Mouse (Mus musculus) small intestine, adult 2 months (tissue): Measurements from ENCODE around the gene Ocrl. TPM values are rescaled to one million over a fixed set of nuclear protein-coding genes. Genes with fewer than 3 reads are reported as not detected.

ENCODE experiments used
- H3K27ac ChIP-seq: fragments of 200-500 bp; 2 replicates; pipeline ENCODE4 v1.5.1; 2012; ENCODE audit warnings: low read depth, low read length, control low read depth, inconsistent platforms; ENCODE audit not compliant: insufficient read depth
- H3K27me3 ChIP-seq: fragments of 200-500 bp; 2 replicates; pipeline ENCODE4 v1.6.1; 2012; ENCODE audit warnings: mild to moderate bottlenecking, moderate library complexity, low read length, inconsistent platforms; ENCODE audit not compliant: control insufficient read depth, insufficient read depth
- H3K36me3 ChIP-seq: fragments of 200-500 bp; 2 replicates; pipeline ENCODE4 v1.6.1; 2012; ENCODE audit warnings: mild to moderate bottlenecking, low read length, control low read depth, inconsistent platforms; ENCODE audit not compliant: control insufficient read depth, insufficient read depth
- H3K4me1 ChIP-seq: fragments of 200-500 bp; 2 replicates; pipeline ENCODE4 v1.6.1; 2012; ENCODE audit warnings: low read length, inconsistent platforms, mixed read lengths; ENCODE audit not compliant: control insufficient read depth, insufficient read depth, insufficient read length
- H3K4me3 ChIP-seq: fragments of 200-500 bp; 2 replicates; pipeline ENCODE4 v1.5.1; 2012; ENCODE audit warnings: low read depth, mild to moderate bottlenecking, control low read depth, inconsistent platforms, low read length, moderate library complexity
- CTCF ChIP-seq: fragments of 200-500 bp; IDR thresholded peaks from 2 replicates; pipeline ENCODE4 v1.5.1; 2012; ENCODE audit warnings: low read depth, mild to moderate bottlenecking, control low read depth, inconsistent platforms, low read length, moderate library complexity, mixed read lengths; ENCODE audit not compliant: insufficient replicate concordance, insufficient read length; ENCODE audit errors: extremely low read depth
- POLR2A ChIP-seq: fragments of 200-500 bp; IDR thresholded peaks from 2 replicates; pipeline ENCODE4 v1.6.1; 2012; ENCODE audit warnings: low read depth, mild to moderate bottlenecking, control low read depth, inconsistent platforms, low read length, moderate library complexity
- WGBS: fragments of 180-500 bp; shearing (Covaris S2); methylation state at CpG from one replicate; pipeline ENCODE4 v1.1.7; 2018; 5-methylcytosine and 5-hydroxymethylcytosine counted together
- polyA plus RNA-seq: library from polyadenylated mRNA; depleted of rRNA; stranded (reverse); fragments of >200 nt; gene quantifications from 2 replicates; pipeline ENCODE4 v1.2.3, GENCODE M21; 2012; rRNA removed

Ocrl gene
- polyA plus RNA-seq, result 1.9 and 2.2 TPM in 2 replicates

DNA sequence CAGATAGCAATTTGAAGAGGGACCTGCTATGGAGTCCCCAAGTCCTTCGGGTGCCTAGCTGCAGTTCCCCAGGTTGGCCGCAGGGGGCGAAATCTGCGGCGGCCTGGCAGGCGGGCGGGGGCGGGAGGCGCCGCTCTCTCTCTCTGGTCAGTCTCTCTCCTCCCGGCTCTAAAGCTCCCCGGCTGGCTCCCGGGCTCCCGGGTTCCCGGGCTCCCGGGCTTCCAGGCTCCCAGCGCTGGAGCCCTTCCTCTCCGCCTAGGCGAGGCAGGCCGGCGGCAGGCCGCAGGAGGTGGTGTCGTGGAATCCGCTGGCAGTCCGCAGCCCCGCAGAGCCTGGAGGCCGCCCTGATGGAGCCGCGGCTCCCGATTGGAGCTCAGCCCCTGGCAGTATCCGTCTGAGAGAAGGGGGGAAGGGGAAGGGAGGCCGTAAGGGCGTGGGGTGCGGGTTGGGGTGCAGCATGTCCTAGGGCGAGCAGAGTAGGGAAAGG lies at the start of gene Ocrl:
TSS of gene Ocrl (plus strand) at position 82 of the 487 bp plus-strand sequence.
- H3K4me3 ChIP-seq, result peak within 1 kb of the TSS; percentile 99
- H3K27ac ChIP-seq, result no peak within 1 kb of the TSS
- WGBS, result 5% methylated on average over 25 of the region's 35 CpGs
- no peaks in the 10 kb centered on the region for H3K4me1 ChIP-seq
- H3K27me3 ChIP-seq, result no peaks in the 10 kb centered on the region
- peak; percentile 58 for TF ChIP-seq CTCF
- no peak for TF ChIP-seq POLR2A
- H3K36me3 ChIP-seq, result no peaks in the 10 kb centered on the region

DNA sequence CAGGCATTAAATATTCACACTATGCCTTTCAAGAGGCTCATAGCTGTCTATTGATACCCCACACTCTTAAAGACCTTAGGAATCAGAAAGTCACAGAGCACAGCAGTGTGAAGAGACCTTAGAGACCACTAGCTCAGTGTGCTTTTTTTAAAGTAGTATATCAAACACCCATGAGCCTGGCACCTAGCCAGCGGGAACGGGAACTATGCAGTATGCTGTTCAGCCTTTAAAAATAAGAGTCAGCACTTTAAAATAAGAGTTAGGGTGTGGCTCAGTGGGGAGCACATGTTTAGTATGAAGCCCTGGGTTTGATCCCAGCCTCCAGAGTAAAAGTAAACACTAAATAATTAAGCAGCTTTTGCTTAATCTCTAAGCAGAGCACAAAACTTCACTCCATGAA lies 32.1 kb upstream of the Ocrl start:
- Histone ChIP-seq H3K4me3 (no peak overlapping the region), H3K4me1 (no peaks in the 10 kb centered on the region), H3K27me3 (no peaks in the 10 kb centered on the region), H3K36me3 (no peaks in the 10 kb centered on the region), H3K27ac (no peak overlapping the region)
- WGBS, result 18% methylated on average over 2 of the region's 2 CpGs
- TF ChIP-seq POLR2A, result no peak
- no peak for TF ChIP-seq CTCF

DNA sequence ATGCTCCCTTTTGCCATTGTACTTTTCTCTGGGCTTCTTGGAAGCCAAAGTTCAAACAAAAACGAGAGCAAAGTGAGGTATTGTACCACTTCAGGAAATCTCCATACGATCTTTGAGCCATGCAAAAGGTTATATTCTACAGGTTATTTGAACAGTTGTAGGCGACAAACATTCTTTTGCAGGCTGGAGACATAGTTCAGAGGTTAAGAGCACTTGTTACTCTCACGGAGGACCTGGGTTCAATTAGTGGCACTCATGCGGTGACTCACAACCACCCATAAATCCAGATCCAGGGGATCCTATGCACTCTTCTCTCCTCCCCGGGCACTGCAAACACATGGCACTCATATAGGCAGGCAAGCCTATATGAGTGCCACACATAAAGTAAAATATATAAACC lies 29.4 kb upstream of the Ocrl start:
- Histone ChIP-seq H3K4me3 (no peak overlapping the region), H3K27ac (no peak overlapping the region), H3K36me3 (no peaks in the 10 kb centered on the region), H3K27me3 (no peaks in the 10 kb centered on the region), H3K4me1 (no peaks in the 10 kb centered on the region)
- TF ChIP-seq CTCF, result no peak
- no peak for TF ChIP-seq POLR2A
- WGBS, result 74% methylated on average over 6 of the region's 6 CpGs

DNA sequence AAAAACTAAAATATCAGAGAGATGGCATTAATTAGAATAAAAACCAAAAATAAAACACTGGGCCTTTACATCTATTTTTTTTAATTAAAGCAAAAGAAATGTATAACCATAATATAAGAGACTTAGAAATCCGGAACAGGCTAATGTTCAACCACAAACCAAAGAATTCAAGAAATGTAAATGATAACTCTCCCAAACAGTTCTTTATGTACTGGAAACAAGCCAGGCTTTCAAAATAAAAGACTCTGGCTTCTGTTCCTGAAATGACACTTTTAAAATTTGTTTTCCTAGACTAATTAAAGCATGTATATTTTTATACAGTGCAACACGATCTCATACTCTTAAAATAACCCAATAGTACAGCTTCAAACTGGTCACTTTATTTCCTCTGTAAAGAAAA lies 24.8 kb upstream of the Ocrl start:
- WGBS, result 47% methylated on average over 2 of the region's 2 CpGs
- H3K27ac ChIP-seq, result no peak overlapping the region
- TF ChIP-seq CTCF (no peak), POLR2A (no peak)
- H3K27me3 ChIP-seq, result peaks cover 3% of the 10 kb centered on the region
- no peaks in the 10 kb centered on the region for H3K36me3 ChIP-seq
- no peaks in the 10 kb centered on the region for H3K4me1 ChIP-seq
- no peak overlapping the region for H3K4me3 ChIP-seq

DNA sequence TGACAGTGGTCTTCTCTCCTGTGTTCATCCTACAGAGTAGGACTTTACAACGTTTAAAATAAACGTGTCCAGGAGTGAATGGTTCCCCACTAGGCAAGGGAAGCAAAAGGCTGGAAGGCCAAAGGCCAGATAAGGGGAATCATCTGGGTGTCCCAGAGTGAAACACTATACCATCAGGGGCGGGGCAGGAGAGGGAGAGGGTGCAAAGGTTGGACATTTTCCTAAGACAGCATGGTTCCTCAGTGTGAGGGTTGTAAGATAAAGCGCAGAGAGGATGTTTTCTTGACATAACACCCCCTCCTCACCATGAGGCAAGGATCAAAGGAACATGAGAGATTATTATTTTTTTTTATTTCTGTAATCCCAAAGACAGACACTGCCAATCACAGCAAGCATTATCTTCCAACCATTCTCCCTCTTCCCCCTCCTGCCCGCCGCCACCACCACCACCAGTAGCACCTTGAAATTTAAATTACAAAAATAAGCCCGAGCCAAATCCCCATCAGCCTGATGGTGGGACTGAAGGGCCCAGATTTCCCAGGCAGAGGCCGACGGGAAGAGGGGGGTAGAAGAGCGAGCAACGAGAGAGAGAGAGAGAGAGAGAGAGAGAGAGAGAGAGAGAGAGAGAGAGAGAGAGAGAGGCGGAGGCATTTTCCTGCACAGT lies 20.8 kb upstream of the Ocrl start:
- no peak for TF ChIP-seq CTCF
- no peak for TF ChIP-seq POLR2A

DNA sequence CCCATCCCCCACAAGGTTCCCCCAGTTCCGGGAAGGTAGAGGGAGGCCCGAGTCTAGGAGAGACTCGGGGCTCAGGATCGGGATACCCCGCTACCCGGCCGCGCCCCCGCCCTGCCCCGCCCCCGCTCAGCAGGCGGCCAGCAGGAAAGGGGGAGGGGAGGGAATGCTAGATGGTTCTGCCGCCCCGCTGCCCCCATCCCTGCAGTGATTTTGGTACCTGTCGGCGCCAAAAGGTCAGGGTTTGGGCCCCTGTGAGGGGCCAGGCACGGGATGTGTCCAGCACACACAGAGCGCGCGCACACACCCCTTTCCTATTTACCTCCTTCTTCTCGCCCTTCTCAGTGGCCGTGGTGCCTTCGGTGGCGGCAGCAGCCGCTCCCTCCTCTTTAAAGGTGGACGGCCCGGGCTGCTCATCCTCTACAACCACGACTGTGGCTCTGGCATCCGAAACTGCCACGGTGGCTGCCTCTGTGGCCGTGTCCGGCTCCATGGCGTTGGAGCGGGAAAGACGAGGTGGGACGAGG lies 20.2 kb upstream of the Ocrl start:
- no peaks in the 10 kb centered on the region for H3K4me1 ChIP-seq
- 10% methylated on average over 26 of the region's 36 CpGs for WGBS
- H3K27me3 ChIP-seq, result peaks cover 5% of the 10 kb centered on the region
- TF ChIP-seq POLR2A, result no peak
- TF ChIP-seq CTCF, result no peak
- H3K27ac ChIP-seq, result no peak overlapping the region
- peak overlapping the region; percentile 68 for H3K4me3 ChIP-seq
- H3K36me3 ChIP-seq, result no peaks in the 10 kb centered on the region

More for the DNA sequence above, 20.8 kb upstream of the Ocrl start:
- peak overlapping the region; percentile 68 for H3K4me3 ChIP-seq
- no peaks in the 10 kb centered on the region for H3K36me3 ChIP-seq
- WGBS, result 20% methylated on average over 11 of the region's 12 CpGs
- peaks cover 5% of the 10 kb centered on the region for H3K27me3 ChIP-seq
- no peak overlapping the region for H3K27ac ChIP-seq
- no peaks in the 10 kb centered on the region for H3K4me1 ChIP-seq

DNA sequence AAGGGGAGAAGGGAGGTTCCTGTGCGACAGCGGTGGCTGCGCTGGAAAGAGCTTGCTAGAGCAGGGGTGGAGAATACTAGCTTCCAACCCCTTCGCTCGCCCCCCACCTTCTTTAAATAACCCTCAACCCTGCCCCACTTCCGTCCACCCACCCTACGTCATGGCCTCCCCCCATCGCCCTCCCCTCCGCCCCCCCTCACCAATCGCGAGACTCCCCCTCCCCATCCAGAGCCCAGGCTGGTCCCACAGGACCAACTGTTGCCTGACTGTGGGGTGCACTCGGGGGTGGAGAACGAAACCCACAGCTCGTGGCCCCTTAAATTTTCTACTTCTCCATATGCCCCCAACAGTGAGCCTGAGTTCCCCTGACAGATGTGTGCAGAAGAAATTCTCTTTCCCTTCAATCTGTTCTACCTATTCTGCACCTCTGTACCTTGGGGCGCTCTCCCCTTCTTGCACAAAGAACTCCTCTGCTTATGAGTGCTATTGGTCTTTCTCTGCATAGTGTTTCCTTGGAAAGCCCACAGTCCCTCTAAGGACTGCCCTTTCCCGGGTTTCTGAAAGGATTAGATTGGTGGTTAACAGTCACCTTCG lies 19.7 kb upstream of the Ocrl start, which contains the start of gene Smarca1:
TSS of gene Smarca1 (minus strand) at position 544 of the 594 bp plus-strand sequence.
- TF ChIP-seq POLR2A (no peak), CTCF (no peak)
- Histone ChIP-seq H3K4me3 (peak within 1 kb of the TSS; percentile 68), H3K27ac (no peak within 1 kb of the TSS), H3K4me1 (no peaks in the 10 kb centered on the region), H3K27me3 (peaks cover 5% of the 10 kb centered on the region), H3K36me3 (no peaks in the 10 kb centered on the region)
- WGBS, result 23% methylated on average over 11 of the region's 17 CpGs
